Mouse (Mus musculus): Measurements from ENCODE around the gene Herc2. TPM values are rescaled to one million over a fixed set of nuclear protein-coding genes. Genes with fewer than 3 reads are reported as not detected.

Gene Herc2
- total RNA-seq, 2 experiments from 2014 or later = 145 to 150 TPM

GRCm38 (mm10) chr7:56148925-56149324, 98.9 kb downstream of the Herc2 start:
- intact Hi-C loops (cut with DNase I) = no loop called here
- TF ChIP-seq CTCF (IDR thresholded peaks at IDR 0.05) = no peak

GRCm38 (mm10) chr7:56151885-56152676, 102.1 kb downstream of the Herc2 start:
- no peak for TF ChIP-seq CTCF (IDR thresholded peaks at IDR 0.05)
- no peak for DNase-seq (ENCODE audit: extremely low spot score in 1 of 2, low spot score in 2 of 2)
- H3K4me3 ChIP-seq = no peak overlapping the region
- H3K27ac ChIP-seq = no peak overlapping the region
- intact Hi-C loops (cut with DNase I) = no loop called here

More at GRCm38 (mm10) chr7:56148925-56149324, 98.9 kb downstream of the Herc2 start:
- Histone ChIP-seq H3K27ac (no peak overlapping the region), H3K4me3 (no peak overlapping the region)
- DNase-seq (ENCODE audit: extremely low spot score in 1 of 2, low spot score in 2 of 2) = no peak

- DNase-seq (ENCODE audit: extremely low spot score in 1 of 2, low spot score in 2 of 2) = no peak
- intact Hi-C loops (cut with DNase I) = no loop called here
- TF ChIP-seq CTCF (IDR thresholded peaks at IDR 0.05) = no peak
- H3K27ac ChIP-seq = no peak overlapping the region
- H3K4me3 ChIP-seq = no peak overlapping the region
Observed at GRCm38 (mm10) chr7:56153161-56153560, 103.2 kb downstream of the Herc2 start.

GRCm38 (mm10) chr7:56153625-56154024, 103.6 kb downstream of the Herc2 start:
- TF ChIP-seq CTCF (IDR thresholded peaks at IDR 0.05) = no peak
- DNase-seq (ENCODE audit: extremely low spot score in 1 of 2, low spot score in 2 of 2) = no peak
- no peak overlapping the region for H3K4me3 ChIP-seq
- intact Hi-C loops (cut with DNase I) = no loop called here
- H3K27ac ChIP-seq = no peak overlapping the region

- no peak for TF ChIP-seq CTCF (IDR thresholded peaks at IDR 0.05)
Observed at GRCm38 (mm10) chr7:56163316-56163715, 113.3 kb downstream of the Herc2 start.

GRCm38 (mm10) chr7:56168713-56169112, 118.7 kb downstream of the Herc2 start:
- DNase-seq (ENCODE audit: extremely low spot score in 1 of 2, low spot score in 2 of 2) = no peak
- intact Hi-C loops (cut with DNase I) = no loop called here
- TF ChIP-seq CTCF (IDR thresholded peaks at IDR 0.05) = no peak
- Histone ChIP-seq H3K27ac (no peak overlapping the region), H3K4me3 (no peak overlapping the region)

More at GRCm38 (mm10) chr7:56163316-56163715, 113.3 kb downstream of the Herc2 start:
- Histone ChIP-seq H3K4me3 (no peak overlapping the region), H3K27ac (no peak overlapping the region)
- no peak for DNase-seq (ENCODE audit: extremely low spot score in 1 of 2, low spot score in 2 of 2)
- intact Hi-C loops (cut with DNase I) = no loop called here

- intact Hi-C loops (cut with DNase I) = no loop called here
- Histone ChIP-seq H3K27ac (no peak overlapping the region), H3K4me3 (no peak overlapping the region)
- TF ChIP-seq CTCF (IDR thresholded peaks at IDR 0.05) = no peak
- DNase-seq (ENCODE audit: extremely low spot score in 1 of 2, low spot score in 2 of 2) = no peak
Observed at GRCm38 (mm10) chr7:56177371-56177770, 127.4 kb downstream of the Herc2 start.

- intact Hi-C loops (cut with DNase I) = no loop called here
- DNase-seq (ENCODE audit: extremely low spot score in 1 of 2, low spot score in 2 of 2) = no peak
- no peak overlapping the region for H3K27ac ChIP-seq
- H3K4me3 ChIP-seq = no peak overlapping the region
- TF ChIP-seq CTCF (IDR thresholded peaks at IDR 0.05) = no peak
Observed at GRCm38 (mm10) chr7:56191041-56191440, 141.0 kb downstream of the Herc2 start.

GRCm38 (mm10) chr7:56191661-56192060, 141.7 kb downstream of the Herc2 start:
- DNase-seq (ENCODE audit: extremely low spot score in 1 of 2, low spot score in 2 of 2) = no peak
- H3K27ac ChIP-seq = no peak overlapping the region
- no peak for TF ChIP-seq CTCF (IDR thresholded peaks at IDR 0.05)
- no peak overlapping the region for H3K4me3 ChIP-seq
- intact Hi-C loops (cut with DNase I) = no loop called here

GRCm38 (mm10) chr7:56201483-56202218, 151.7 kb downstream of the Herc2 start:
- intact Hi-C loops (cut with DNase I) = no loop called here

GRCm38 (mm10) chr7:56202843-56203242, 152.8 kb downstream of the Herc2 start:
- DNase-seq (ENCODE audit: extremely low spot score in 1 of 2, low spot score in 2 of 2) = no peak
- Histone ChIP-seq H3K4me3 (no peak overlapping the region), H3K27ac (no peak overlapping the region)
- TF ChIP-seq CTCF (IDR thresholded peaks at IDR 0.05) = no peak
- intact Hi-C loops (cut with DNase I) = no loop called here

More at GRCm38 (mm10) chr7:56201483-56202218, 151.7 kb downstream of the Herc2 start:
- no peak for TF ChIP-seq CTCF (IDR thresholded peaks at IDR 0.05)
- no peak overlapping the region for H3K27ac ChIP-seq
- DNase-seq (ENCODE audit: extremely low spot score in 1 of 2, low spot score in 2 of 2) = no peak
- H3K4me3 ChIP-seq = no peak overlapping the region

- intact Hi-C loops (cut with DNase I) = no loop called here
- TF ChIP-seq CTCF (IDR thresholded peaks at IDR 0.05) = no peak
- DNase-seq (ENCODE audit: extremely low spot score in 1 of 2, low spot score in 2 of 2) = no peak
- H3K4me3 ChIP-seq = no peak overlapping the region
- H3K27ac ChIP-seq = no peak overlapping the region
Observed at GRCm38 (mm10) chr7:56203286-56203685, 153.3 kb downstream of the Herc2 start.

Data from left cerebral cortex, adult 2 months (tissue).